In genomic region chr12:111672176-111672575, GRCm38 (mm10) we compare ENCODE assay signal across 8 mouse cellular contexts. TPM values are rescaled to one million over a fixed set of nuclear protein-coding genes. Genes with fewer than 3 reads are reported as not detected.
DNase-seq lines count a peak whose midpoint lies in the region; ATAC-seq and TF ChIP-seq lines count a peak whose summit lies in the region.

Gene Ckb (minus strand): TSS chr12:111672338.

- peak within 1 kb of the TSS; percentile 90 for H3K4me2 ChIP-seq in hindbrain, embryonic 15.5 days
- peak within 1 kb of the TSS; percentile 98 for H3K4me2 ChIP-seq in lung, embryonic 15.5 days

- H3K9me3 ChIP-seq in hindbrain, embryonic 15.5 days = no peaks in the 10 kb centered on the region
- no peaks in the 10 kb centered on the region for H3K9me3 ChIP-seq in lung, embryonic 15.5 days

- peak within 1 kb of the TSS; percentile 98 for H3K9ac ChIP-seq in hindbrain, embryonic 15.5 days
- H3K9ac ChIP-seq in lung, embryonic 15.5 days = peak within 1 kb of the TSS; percentile 43

- peak within 1 kb of the TSS; percentile 83 for H3K4me3 ChIP-seq in gastrocnemius, adult 2 months
- H3K4me3 ChIP-seq in hindbrain, embryonic 15.5 days = peak within 1 kb of the TSS; percentile 84
- peak within 1 kb of the TSS; percentile 53 for H3K4me3 ChIP-seq in lung, embryonic 15.5 days

- peaks cover 42% of the 10 kb centered on the region for H3K4me1 ChIP-seq in hindbrain, embryonic 15.5 days (replicated peaks)
- H3K4me1 ChIP-seq in lung, embryonic 15.5 days = peaks cover 53% of the 10 kb centered on the region

- TF ChIP-seq CTCF in gastrocnemius, adult 2 months (IDR thresholded peaks at IDR 0.05) = no peak

- WGBS in hindbrain, embryonic 15.5 days = under 1% methylated on average over 31 of the region's 31 CpGs
- WGBS in lung, embryonic 15.5 days = under 1% methylated on average over 31 of the region's 31 CpGs

- no peaks in the 10 kb centered on the region for H3K27me3 ChIP-seq in hindbrain, embryonic 15.5 days
- peaks cover 48% of the 10 kb centered on the region for H3K27me3 ChIP-seq in lung, embryonic 15.5 days

- intact Hi-C loops in gastrocnemius, adult 2 months (cut with DNase I) = no loop called here

- DNase-seq in adrenal gland, adult 18-20 months (ENCODE audit: low spot score in 2 of 2) = peak; percentile 69 to 74
- DNase-seq in cerebellum, postnatal 25 days = peak; percentile 96
- DNase-seq in gastrocnemius, adult 2 months = peak; percentile 85
- peak; percentile 92 to 95 for DNase-seq in layer of hippocampus, postnatal 14 days (ENCODE audit: low spot score in 2 of 2)
- peak; percentile 98 for DNase-seq in retina, postnatal 1 day
- DNase-seq in urinary bladder, postnatal 4 days (ENCODE audit: low spot score in 2 of 2) = peak; percentile 78 to 80

- H3K27ac ChIP-seq in gastrocnemius, adult 2 months = peak within 1 kb of the TSS; percentile 94
- peak within 1 kb of the TSS; percentile 94 for H3K27ac ChIP-seq in hindbrain, embryonic 15.5 days (replicated peaks)
- 0 out of 2 replicates have a peak within 1 kb of the TSS, but pooled peaks have one; percentile 4 for H3K27ac ChIP-seq in lung, embryonic 15.5 days

- peak; percentile 85 for ATAC-seq in hindbrain, embryonic 15.5 days (ENCODE audit: low FRiP score, low read depth)
- peak; percentile 48; the same call in 1 of the 2 replicates for ATAC-seq in lung, embryonic 15.5 days (ENCODE audit: borderline replicate concordance, extremely low read depth, low FRiP score, low TSS enrichment)

- peaks cover 6% of the 10 kb centered on the region; the same call in 1 of the 2 replicates for H3K36me3 ChIP-seq in hindbrain, embryonic 15.5 days
- no peaks in the 10 kb centered on the region for H3K36me3 ChIP-seq in lung, embryonic 15.5 days

RNA-seq across cellular contexts. Expression of gene Ckb, which starts in this region (rescaled TPM):
- total RNA-seq in adrenal gland, adult 18-20 months (2021) = 10 to 100 TPM; 45.2 to 76.0 TPM
- total RNA-seq in gastrocnemius, adult 2 months (2021) = 10 to 100 TPM in 1 of 2 experiments, 1 to 10 TPM in 1; 6.7 to 10.8 TPM
- polyA plus RNA-seq in hindbrain, embryonic 15.5 days (2015; fragmentation: Nextera tagmentation; extraction: Ambion mirVana) = 1,741 and 1,830 TPM in 2 replicates
- 1,000 to 10,000 TPM; 1,245 to 1,280 TPM for total RNA-seq in layer of hippocampus, postnatal 14 days (2021)
- 252 and 268 TPM in 2 replicates for polyA plus RNA-seq in lung, embryonic 15.5 days (2015; fragmentation: Nextera tagmentation; extraction: Ambion mirVana)

Comparison
In these comparisons a context has a peak if more than half of its experiments do, and no peak if none do; other contexts are left out.
1. Peak in every context shown above with its lines: DNase-seq, ATAC-seq, H3K4me3 ChIP-seq and H3K27ac ChIP-seq.
2. RNA of gene Ckb (total RNA-seq): 1,245 to 1,280 TPM in layer of hippocampus, postnatal 14 days; 45.2 to 76.0 TPM in adrenal gland, adult 18-20 months and 6.7 to 10.8 TPM in gastrocnemius, adult 2 months; every median in the first group is over 10 times any median in the second.
3. H3K27ac ChIP-seq: peak in every context shown above with its lines; median percentile 94 in gastrocnemius, adult 2 months; 94 in hindbrain, embryonic 15.5 days; 4 in lung, embryonic 15.5 days.